Mouse (Mus musculus): ENCODE data around the gene Olfr843. TPM values are rescaled to one million over a fixed set of nuclear protein-coding genes. Genes with fewer than 3 reads are reported as not detected.

Gene Olfr843
- polyA plus RNA-seq (2015; fragmentation: Nextera tagmentation; extraction: Ambion mirVana), result not detected in 2 replicates

- 63% methylated on average over 2 of the region's 2 CpGs for WGBS (ENCODE audit: insufficient replicate concordance)
- Histone ChIP-seq H3K36me3 (replicated peaks) (no peaks in the 10 kb centered on the region), H3K27me3 (no peaks in the 10 kb centered on the region), H3K9ac (no peak within 1 kb of the TSS), H3K27ac (replicated peaks) (no peak within 1 kb of the TSS), H3K4me3 (replicated peaks) (no peak within 1 kb of the TSS), H3K4me1 (replicated peaks) (no peaks in the 10 kb centered on the region), H3K4me2 (no peak within 1 kb of the TSS), H3K9me3 (replicated peaks) (no peaks in the 10 kb centered on the region)
- no peak for ATAC-seq (ENCODE audit: insufficient read depth)
These were observed at the start of gene Olfr843 for GRCm38 (mm10) chr9:19251887-19252286. Gene Olfr843 (minus strand): TSS chr9:19251987.

Other genes starting within 250 kb of the Olfr843 start
- not detected in 2 replicates for gene Olfr835, start 219.3 kb downstream of the Olfr843 start, polyA plus RNA-seq (2015; fragmentation: Nextera tagmentation; extraction: Ambion mirVana)
- not detected in 2 replicates for gene Olfr836, start 131.6 kb downstream of the Olfr843 start, polyA plus RNA-seq (2015; fragmentation: Nextera tagmentation; extraction: Ambion mirVana)
- gene Olfr837, start 115.7 kb downstream of the Olfr843 start, polyA plus RNA-seq (2015; fragmentation: Nextera tagmentation; extraction: Ambion mirVana), result not detected in 2 replicates
- not detected in 2 replicates for gene Olfr839-ps1, start 74.7 kb downstream of the Olfr843 start, polyA plus RNA-seq (2015; fragmentation: Nextera tagmentation; extraction: Ambion mirVana)
- gene Olfr844, start 64.4 kb upstream of the Olfr843 start, polyA plus RNA-seq (2015; fragmentation: Nextera tagmentation; extraction: Ambion mirVana), result not detected in 2 replicates
- gene Olfr845, start 84.5 kb upstream of the Olfr843 start, polyA plus RNA-seq (2015; fragmentation: Nextera tagmentation; extraction: Ambion mirVana), result not detected in 2 replicates
- not detected in 2 replicates for gene Olfr846, start 112.0 kb upstream of the Olfr843 start, polyA plus RNA-seq (2015; fragmentation: Nextera tagmentation; extraction: Ambion mirVana)
- not detected in 2 replicates for gene Olfr847, start 126.7 kb upstream of the Olfr843 start, polyA plus RNA-seq (2015; fragmentation: Nextera tagmentation; extraction: Ambion mirVana)
- gene Olfr849, start 188.3 kb upstream of the Olfr843 start, polyA plus RNA-seq (2015; fragmentation: Nextera tagmentation; extraction: Ambion mirVana), result not detected in 2 replicates
- gene Olfr850, start 226.3 kb upstream of the Olfr843 start, polyA plus RNA-seq (2015; fragmentation: Nextera tagmentation; extraction: Ambion mirVana), result not detected in 2 replicates
- not detected in 2 replicates for gene Olfr851, start 241.3 kb upstream of the Olfr843 start, polyA plus RNA-seq (2015; fragmentation: Nextera tagmentation; extraction: Ambion mirVana)

Data from liver, embryonic 15.5 days (tissue).